Mouse (Mus musculus) thymus, adult 2 months (tissue): ENCODE data around the gene Ap1s3.

Source experiments
- CTCF ChIP-seq: fragments of 200-500 bp; IDR thresholded peaks from 2 replicates; pipeline ENCODE4 v1.5.1; 2012; ENCODE audit warnings: mild to moderate bottlenecking, control low read depth, low read length, moderate library complexity, borderline replicate concordance; ENCODE audit not compliant: control insufficient read depth, poor library complexity, insufficient read depth; ENCODE audit errors: extremely low read depth
- POLR2A ChIP-seq: fragments of 200-500 bp; IDR thresholded peaks from 2 replicates; pipeline ENCODE4 v1.6.1; 2012; ENCODE audit warnings: mild to moderate bottlenecking, low read length, control low read depth, moderate library complexity; ENCODE audit not compliant: control insufficient read depth, poor library complexity, insufficient read depth; ENCODE audit errors: extremely low read depth

- TF ChIP-seq CTCF (no peak), POLR2A (no peak)
These were observed 90.6 kb downstream of the Ap1s3 start for GRCm38 (mm10) chr1:79581136-79581679.
